Mouse (Mus musculus): ENCODE data around the gene Pnkp. TPM values are rescaled to one million over a fixed set of nuclear protein-coding genes. Genes with fewer than 3 reads are reported as not detected.
A peak's percentile ranks its signal among the peaks of the same experiment; 100 is the strongest.

The Pnkp gene
- total RNA-seq, 2 experiments from 2014 or later: 26.4 to 27.3 TPM

DNA sequence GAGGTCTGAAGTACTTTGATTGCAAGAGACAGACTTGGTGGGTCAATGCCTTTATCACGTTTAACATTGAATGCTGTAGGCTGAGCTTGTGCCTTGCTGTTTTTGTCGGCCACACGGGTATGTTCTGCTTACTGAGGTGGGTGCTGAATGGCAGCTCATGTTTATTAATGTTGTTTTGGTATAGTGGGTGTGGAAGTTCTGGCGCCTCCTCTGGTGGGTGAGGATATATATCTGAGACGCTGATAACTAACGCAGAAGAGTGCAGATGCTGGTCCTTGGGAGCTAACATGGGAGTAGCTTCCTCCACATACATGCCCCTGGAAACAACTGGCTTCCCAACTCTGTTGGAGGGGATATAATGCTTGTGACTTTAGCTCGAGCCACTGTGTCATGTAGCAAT is 33.5 kb upstream of the Pnkp start:
- DNase-seq (ENCODE audit: low spot score in 2 of 2): no peak
- intact Hi-C loops (cut with DNase I): no loop called here

GRCm38 (mm10) chr7:44824872-44825271 is 32.1 kb upstream of the Pnkp start:
- DNase-seq (ENCODE audit: low spot score in 2 of 2): peak; percentile 78 to 87
- intact Hi-C loops (cut with DNase I): loop anchor here (1.0 kb wide), 1 partner anchor 101 kb away; no protein-coding TSS in a partner anchor

- intact Hi-C loops (cut with DNase I): no loop called here
- no peak for DNase-seq (ENCODE audit: low spot score in 2 of 2)
These were observed 30.2 kb upstream of the Pnkp start for GRCm38 (mm10) chr7:44826771-44827170.

DNA sequence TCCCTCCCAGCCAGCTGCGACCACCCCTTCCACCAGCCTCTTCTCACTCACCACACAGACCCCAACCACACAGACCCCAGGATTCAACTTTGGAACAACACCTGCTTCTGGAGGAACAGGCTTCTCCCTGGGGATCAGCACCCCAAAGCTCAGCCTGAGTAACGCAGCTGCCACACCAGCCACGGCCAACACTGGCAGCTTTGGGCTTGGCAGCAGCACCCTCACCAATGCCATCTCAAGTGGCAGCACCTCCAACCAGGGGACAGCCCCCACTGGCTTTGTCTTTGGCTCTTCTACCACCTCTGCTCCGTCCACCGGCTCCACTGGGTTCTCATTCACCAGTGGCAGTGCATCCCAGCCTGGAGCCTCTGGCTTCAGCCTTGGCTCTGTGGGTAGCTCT is 28.2 kb upstream of the Pnkp start:
- intact Hi-C loops (cut with DNase I): no loop called here
- DNase-seq (ENCODE audit: low spot score in 2 of 2): no peak

DNA sequence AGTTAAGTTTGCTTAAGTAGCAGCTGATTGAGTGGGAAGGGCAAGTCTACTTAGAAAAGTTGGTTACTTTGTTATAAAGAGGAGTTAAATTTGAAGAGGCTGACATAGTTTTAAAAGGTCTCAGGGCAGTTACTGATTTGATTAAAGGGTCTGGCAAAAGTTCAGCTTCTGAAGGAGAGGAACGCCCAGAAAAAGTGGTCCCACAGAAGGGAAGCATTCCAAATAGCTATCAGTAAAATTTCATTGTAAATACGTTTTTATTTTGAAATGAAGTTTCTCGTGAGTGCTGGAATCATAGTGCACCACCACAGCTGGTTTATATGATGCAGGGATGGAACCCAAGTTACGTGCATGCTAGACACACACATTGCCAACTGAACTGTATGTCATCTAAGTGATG is 24.2 kb upstream of the Pnkp start:
- no peak for DNase-seq (ENCODE audit: low spot score in 2 of 2)
- intact Hi-C loops (cut with DNase I): no loop called here

DNA sequence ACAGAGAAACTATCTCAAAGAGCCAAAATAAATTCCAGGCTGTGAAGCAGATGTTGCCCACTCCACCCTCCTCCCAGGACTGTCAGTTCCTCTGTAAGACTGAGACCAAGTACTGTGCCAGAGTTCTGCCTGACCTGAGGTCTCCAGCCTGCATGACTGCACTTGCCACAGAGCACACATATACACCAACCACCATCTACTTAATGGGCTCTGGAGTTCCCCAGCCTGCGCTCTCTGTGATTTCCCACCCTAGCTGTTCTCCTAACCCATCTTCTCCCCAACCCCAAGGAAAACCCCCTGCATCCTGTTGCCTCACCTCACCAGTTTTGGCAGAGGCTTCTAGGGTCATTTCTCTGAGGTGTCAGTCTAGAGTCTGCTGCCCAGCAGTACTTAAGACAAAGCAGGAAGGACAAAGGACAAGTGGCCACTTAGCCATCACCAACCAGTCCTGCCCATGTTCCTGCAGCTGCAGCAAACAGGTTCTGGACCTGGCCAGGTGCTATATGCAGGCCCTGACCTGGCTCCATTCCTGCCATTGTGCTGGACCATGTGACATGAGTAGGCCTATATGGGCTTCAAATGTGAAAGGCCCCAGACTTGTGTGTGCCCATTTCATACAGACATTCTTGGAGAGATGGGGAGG is 21.4 kb upstream of the Pnkp start:
- DNase-seq (ENCODE audit: low spot score in 2 of 2): no peak
- intact Hi-C loops (cut with DNase I): no loop called here

- no peak for DNase-seq (ENCODE audit: low spot score in 2 of 2)
- intact Hi-C loops (cut with DNase I): no loop called here
These were observed 20.9 kb upstream of the Pnkp start for GRCm38 (mm10) chr7:44836016-44836404.

GRCm38 (mm10) chr7:44836423-44837053 is 20.4 kb upstream of the Pnkp start:
- intact Hi-C loops (cut with DNase I): no loop called here
- DNase-seq (ENCODE audit: low spot score in 2 of 2): no peak

DNA sequence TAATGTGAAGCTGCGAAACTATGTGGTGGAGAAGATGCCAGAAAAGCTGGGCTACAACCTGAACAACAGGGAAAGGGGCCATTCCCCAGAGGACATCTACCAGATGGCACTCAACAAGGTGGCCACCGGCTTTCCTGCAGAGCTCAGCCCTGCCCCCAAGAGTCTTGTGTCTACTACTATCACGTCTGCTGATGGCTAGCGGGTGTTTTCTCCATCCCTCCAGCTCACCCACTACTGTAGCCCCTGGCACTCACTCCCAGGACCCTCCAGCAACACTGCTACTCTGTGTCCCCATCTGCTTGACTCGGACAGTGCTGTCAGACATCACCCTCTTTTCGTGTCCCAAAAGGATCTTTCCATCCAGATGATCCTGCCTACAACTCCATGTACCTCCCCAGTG is 18.9 kb upstream of the Pnkp start:
- DNase-seq (ENCODE audit: low spot score in 2 of 2): no peak
- intact Hi-C loops (cut with DNase I): no loop called here

- intact Hi-C loops (cut with DNase I): no loop called here
- no peak for DNase-seq (ENCODE audit: low spot score in 2 of 2)
These were observed 17.8 kb upstream of the Pnkp start for GRCm38 (mm10) chr7:44839171-44839490.

- intact Hi-C loops (cut with DNase I): no loop called here
- peak; percentile 62 to 65 for DNase-seq (ENCODE audit: low spot score in 2 of 2)
These were observed 17.3 kb upstream of the Pnkp start for GRCm38 (mm10) chr7:44839491-44840191.

- DNase-seq (ENCODE audit: low spot score in 2 of 2): no peak
- intact Hi-C loops (cut with DNase I): no loop called here
These were observed 16.5 kb upstream of the Pnkp start for GRCm38 (mm10) chr7:44840426-44840825.

GRCm38 (mm10) chr7:44841825-44842463 is 15.0 kb upstream of the Pnkp start:
- intact Hi-C loops (cut with DNase I): no loop called here
- no peak for DNase-seq (ENCODE audit: low spot score in 2 of 2)

GRCm38 (mm10) chr7:44845006-44845405 is 11.9 kb upstream of the Pnkp start:
- no peak for DNase-seq (ENCODE audit: low spot score in 2 of 2)
- intact Hi-C loops (cut with DNase I): no loop called here

DNA sequence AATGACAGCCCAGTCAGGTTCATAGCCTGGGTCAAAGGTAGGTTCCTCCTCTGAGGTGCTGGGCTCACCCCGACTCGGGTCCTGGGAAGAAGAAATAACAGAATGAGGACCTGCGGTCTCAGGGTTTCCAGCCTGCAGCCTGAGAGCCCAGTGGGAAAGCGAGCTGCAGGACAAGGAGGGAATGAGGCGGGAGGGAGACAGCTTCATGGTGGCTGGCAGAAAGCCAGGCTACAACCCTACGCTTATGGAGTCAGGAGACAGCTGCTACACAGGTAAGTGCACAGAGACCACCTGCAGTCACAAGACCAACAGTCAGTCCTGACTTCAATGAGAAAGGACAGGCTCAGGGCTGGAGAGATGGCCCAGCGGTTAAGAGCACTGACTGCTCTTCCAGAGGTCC is 10.1 kb upstream of the Pnkp start:
- no peak for DNase-seq (ENCODE audit: low spot score in 2 of 2)
- intact Hi-C loops (cut with DNase I): no loop called here

DNA sequence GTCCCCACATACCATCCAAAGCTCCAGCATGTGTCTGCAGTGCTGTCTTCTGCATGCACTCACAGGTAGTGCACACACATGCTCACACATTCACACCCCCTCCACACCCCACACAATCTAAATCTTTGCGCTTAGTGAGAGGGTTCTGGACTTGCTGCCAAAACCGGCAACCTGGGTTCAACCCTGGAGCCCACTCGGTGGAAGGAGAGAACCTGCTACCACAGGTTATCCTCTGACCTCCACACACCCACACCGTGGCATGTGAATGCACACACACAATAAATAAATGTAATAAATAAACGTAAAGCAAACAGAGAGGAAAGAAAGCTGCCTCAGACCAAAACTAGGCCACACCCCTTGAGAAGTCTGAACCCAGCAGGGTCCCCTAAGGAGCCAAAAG is 9.2 kb upstream of the Pnkp start:
- intact Hi-C loops (cut with DNase I): no loop called here
- no peak for DNase-seq (ENCODE audit: low spot score in 2 of 2)

DNA sequence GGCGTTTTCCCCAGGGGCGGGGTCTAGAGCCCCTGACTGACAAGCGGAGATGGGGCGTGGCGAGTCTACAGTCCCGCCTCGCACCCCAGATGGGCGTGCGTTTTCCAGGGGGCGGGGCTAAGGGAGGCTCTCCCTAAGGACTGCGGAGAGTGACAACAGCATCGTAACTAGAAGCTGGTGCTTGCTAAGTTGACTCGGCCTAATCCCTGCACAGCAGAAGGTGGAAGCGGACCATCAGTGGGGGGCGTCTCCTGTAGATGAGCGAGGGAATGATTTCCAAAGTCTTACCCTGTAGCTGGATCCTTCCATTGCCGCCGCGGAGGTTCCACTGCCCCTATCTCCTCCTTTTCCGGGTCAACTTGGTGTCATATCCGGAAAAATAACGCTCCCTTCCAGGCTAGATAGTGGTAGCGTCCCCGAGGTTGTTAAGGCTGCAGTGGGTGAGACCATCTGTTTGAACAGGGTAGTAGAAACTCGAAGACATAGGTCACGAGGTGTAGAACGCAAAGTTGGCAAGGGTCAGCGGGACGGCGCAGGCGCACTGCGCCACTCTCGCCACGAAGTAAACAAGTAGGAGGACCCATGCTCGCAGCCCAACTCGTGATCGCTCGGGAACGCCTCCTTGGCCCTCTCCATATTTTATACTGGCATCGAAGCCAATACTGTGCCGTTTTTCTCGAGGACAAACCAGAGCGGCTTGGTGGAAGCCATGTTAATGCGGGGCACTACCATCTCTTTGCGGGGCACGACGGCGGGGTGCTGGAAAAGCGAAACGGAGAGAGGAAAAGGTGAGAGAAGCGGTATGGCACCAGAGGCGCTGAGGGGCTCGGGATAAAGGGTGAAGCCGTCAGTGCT is 8.2 kb upstream of the Pnkp start, which contains the start of the genes Akt1s1 and Tbc1d17:
Akt1s1 (plus strand) TSS at position 431 of the 855 bp plus-strand sequence.
Tbc1d17 (minus strand) TSS at position 519 of the 855 bp plus-strand sequence.
- peak; percentile 99 to 100 for DNase-seq (ENCODE audit: low spot score in 2 of 2)
- intact Hi-C loops (cut with DNase I): loop anchor here (1.0 kb wide), 1 partner anchor 42 kb away; no protein-coding TSS in a partner anchor

DNA sequence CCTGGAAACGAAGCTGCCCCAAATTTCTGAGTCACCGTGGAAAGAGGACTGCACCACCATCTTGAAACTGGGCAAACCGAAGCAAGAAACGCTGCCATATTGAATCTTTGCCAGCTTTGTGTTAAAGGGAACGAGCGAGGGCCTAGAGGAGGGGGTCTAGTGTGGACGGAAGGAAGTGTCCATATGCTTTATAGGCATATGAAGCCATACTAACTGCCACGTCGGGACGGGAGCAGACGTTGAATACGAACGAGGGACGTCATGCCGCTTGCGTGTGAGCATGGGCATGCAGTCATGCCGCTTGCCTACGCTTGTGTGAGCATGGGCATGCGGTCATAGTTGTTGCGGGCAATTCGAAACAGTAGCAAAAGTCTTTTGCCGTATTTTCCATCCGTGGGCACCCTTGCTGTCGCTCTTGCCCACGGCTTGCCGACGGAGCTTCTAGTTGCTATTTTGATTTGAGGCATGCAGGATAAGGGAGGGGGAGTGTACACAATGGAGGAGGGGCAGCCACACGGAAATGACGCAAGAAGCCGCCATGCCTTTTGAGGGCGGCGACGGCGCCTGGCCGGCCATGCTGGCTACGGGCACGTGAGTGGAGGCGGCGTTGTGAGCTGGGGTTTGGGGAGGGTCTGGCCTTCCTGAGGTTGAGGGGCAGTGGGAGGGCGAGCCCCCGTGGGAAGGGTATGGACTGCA is 7.4 kb upstream of the Pnkp start:
- peak; percentile 91 to 96 for DNase-seq (ENCODE audit: low spot score in 2 of 2)
- intact Hi-C loops (cut with DNase I): loop anchor here (1.0 kb wide), 1 partner anchor 41 kb away; no protein-coding TSS in a partner anchor

- DNase-seq (ENCODE audit: low spot score in 2 of 2): peak; percentile 78
- intact Hi-C loops (cut with DNase I): no loop called here
These were observed 6.8 kb upstream of the Pnkp start for GRCm38 (mm10) chr7:44850146-44850545.
